Mouse (Mus musculus) right cerebral cortex, postnatal 36 days (tissue): ENCODE results near the gene Cenpo.

Experiments
- DNase-seq, 2 experiments: peaks; one replicate each; pipeline ENCODE4 v3.0.0; 2022; ENCODE audit warnings: low spot score in 2 of 2, mixed read lengths in 1 of 2

Cenpo gene

DNA sequence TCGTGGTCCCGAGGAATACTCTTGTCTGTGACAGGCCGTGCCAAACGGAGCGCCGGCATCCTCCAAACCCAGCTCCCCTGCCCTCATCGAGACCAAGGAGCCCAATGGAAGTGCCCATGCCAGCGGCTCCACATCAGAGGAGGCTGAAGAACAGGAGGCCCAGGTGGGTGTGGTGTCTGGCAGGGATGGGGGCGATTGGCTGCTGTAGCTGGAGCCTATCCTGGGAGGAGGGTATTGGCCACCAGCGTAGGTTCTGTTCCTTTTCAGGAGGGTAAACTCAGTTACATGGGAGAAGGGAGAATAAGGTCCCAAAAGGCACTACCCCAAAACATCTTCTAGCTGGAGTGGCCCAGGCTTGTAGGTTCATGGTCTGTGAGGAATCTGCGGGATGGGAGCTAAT, 34.8 kb downstream of the Cenpo start:
- no peak for DNase-seq

DNA sequence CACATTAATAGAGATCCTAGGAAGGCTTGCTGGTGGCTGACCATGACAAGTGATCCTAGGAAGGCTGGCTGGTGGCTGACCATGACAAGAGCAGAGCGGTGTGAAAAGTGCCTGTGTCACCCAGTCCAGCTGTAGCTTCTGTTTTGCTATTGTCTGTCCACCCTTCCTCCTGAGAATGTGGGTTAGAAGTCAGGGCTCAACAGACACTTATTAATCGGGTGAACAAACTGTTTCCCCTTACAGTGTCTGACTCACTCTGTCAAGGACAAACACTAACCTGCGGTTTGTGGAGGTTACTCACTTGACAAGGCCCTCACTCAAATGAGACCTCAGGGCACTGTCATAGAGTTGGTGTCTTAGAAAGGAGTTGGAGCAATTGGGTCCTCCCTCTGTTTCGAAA, 35.4 kb downstream of the Cenpo start:
- no peak for DNase-seq

DNA sequence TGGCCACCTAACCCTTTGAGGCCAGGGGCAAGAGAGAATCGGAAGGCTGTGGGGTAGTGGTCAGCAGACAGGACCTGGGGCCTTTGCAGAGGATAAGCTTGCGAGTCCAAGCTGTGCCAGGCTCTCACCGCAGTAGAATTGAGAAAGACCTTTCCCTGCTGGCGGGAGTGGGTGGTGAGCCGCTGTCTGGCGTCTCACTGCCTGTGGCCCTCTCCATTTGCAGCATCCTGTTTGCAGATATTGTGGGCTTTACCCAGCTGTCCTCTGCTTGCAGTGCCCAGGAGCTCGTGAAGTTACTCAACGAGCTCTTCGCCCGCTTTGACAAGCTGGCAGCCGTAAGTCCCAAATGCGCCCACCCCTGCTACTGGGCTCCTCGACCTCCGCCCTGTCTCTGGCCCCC, 39.5 kb downstream of the Cenpo start:
- peak; percentile 48 to 49 for DNase-seq

DNA sequence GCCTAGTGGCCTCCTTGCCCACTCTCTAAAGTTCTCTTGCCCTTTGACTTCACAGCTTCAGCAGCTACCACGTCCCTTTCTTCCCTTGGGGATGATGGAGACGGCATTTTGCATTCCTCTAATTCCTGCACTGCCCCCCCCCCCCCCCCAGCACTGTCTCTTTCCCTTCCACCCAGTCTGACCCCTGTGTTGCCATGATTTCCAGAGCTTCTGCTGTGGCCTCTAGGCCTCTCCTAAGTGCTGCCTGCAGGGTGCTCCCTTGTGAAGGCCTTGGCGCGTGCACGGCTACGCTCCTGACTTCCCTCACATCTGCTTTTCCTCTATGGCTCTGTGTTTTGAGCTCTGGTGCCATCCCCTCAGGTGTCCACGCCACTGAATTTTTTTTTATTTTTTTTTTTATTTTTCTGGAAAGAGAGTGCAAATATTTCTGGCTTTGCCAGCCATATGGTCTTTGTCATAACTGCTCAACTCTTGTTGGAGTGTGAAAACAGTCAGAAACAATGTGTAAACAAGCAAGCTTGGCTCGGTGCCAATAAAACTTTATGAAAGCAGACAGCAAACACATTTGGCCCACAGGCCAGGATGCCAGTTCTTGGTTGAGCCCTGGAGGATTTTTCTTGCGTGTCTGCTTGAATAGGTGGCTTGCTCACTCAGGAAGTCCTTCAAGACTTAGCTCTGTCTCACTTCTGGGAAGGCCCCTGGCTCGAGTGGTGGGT, 40.9 kb downstream of the Cenpo start:
- no peak for DNase-seq

DNA sequence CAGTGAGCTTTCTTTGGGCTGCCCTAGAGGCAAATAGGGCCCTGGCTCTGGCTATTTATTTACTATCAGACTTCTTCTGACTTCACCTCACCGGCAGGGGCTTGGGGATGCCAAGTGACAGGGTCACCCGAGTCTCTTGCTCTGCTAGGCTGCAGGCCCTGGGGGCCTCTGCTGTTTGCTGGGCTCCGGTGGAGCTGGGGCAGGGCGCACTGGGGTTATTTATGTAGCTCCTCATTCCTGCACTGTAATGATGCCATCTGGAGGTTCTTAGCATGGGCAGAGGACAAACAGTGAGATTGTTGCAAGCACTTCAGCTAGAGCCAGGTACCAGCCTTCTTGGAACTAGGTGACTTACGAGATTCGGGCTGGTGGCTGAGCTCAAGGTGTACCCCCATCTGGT, 41.6 kb downstream of the Cenpo start:
- no peak for DNase-seq

DNA sequence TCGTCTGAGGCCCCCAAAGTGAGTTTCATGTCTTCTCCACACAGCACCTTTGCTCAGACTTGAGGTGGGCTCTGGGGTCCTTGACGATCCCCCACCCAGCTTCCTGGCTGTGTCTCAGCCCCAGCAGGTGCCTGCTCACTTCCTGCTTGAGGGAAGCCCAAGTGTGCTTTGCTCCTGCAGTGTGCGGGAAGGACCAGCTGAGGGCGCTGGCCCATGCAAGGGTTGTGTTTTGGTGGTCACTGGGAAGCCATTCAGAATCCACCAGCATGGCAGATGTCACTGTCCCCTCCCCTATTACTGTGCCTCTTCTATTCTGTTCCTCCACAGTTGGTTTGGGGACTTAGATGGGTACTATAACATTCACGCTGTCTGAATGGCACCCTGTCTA, 45.0 kb downstream of the Cenpo start:
- no peak for DNase-seq

DNA sequence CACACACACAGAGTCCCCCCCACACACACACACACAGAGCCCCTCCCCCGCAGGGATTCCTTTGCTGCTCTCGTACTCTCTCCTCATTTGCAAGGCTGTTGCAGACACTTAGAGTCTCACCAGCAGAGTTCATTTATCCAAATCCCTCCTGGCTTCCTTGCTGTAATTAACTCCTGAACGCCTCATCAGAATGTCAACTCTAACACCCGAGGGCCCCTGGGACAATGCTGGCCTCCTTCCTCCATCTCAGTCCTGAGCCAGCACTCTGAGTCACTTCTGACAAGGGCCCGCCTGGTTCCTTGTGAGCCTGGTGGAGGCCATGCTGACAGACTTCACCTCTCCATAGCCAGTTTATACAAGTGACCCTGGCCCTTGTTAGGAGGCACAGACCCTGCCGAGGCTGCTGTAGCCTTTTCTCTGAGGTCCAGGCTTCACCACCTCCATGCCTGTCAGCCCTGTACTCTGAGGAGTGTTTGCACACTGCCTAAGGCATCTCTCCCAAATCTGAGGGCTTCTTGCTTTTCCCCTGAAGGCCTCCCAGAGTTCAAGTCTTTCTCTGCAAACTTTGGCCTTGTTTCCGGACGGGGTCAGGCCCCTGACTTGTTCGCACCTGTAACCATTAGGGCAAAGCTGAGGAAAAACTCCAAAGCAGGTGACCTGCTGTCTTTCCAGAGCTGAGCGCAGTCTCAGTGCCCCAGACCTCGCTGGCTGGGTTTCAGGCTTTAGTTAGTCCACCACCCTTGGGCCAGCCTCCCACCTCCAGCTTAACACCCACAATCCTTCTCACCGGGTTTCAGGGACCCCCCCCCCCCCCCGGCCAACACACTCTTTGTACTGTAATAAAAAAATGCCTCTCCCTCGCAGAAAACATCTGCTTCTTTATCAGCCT, 45.7 kb downstream of the Cenpo start:
- no peak for DNase-seq

DNA sequence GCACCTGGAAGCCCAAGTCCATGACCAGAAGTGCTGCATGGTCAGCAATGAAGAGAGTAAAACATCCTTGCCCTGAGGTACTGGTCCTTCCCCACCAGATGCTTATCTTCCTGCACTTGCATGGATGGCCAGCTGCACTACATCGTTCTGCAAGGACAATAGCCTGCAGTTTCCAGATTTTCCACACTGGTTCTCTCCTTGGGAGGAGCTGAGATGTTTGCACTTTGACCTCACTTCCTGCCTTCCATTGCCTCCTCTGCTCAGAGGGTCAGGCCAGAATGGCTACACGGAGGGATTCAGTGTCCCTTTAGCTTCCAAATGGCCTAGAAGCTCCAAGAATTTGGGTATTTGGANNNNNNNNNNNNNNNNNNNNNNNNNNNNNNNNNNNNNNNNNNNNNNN, 49.4 kb downstream of the Cenpo start:
- no peak for DNase-seq

DNA sequence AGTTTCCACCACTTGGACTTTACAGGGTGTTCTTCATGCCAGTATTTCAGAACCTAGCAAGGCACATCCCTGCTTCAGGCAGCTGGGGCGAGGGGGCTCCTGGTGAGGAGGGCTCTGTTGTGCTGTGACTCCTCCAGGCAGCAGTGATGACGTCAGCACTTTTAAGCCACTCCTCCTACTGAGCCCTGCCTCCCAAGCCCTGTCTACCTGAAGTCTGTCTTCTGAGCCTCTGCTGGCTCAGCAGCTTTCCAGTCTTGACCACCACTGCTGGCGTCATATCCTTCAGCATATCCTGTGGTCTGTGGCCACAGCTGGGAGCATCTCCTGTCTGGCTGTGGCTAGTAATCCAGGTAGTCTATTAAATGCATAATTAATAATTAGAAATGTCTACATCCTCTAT, 53.6 kb downstream of the Cenpo start:
- no peak for DNase-seq

DNA sequence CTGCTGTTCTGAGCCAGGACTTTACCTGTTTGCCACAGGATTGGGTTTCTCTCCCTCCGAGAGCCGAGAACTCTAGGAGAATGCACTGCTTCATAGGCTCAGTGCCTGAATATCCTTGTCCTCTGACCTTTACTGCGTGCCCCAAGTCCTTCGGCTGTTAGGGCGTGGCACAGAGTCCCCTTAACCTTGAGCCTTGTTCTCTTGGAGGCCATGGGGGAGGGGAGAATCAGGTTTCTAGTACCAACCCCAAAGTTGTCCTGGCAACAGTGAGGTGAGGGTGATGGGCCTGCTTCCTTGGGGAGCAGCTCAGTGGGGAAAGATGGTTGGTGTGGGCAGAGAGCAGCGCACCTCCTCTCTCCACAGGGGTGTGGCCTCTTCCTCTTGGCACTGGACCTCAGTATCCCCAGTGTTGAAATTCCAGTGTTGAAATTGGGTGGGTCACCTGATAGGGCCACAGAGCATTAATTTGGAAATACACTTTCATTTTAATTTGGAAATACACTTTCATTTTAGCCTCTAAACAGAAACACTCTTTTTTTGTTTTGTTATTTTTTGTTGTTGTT, 54.3 kb downstream of the Cenpo start:
- DNase-seq: no peak

DNA sequence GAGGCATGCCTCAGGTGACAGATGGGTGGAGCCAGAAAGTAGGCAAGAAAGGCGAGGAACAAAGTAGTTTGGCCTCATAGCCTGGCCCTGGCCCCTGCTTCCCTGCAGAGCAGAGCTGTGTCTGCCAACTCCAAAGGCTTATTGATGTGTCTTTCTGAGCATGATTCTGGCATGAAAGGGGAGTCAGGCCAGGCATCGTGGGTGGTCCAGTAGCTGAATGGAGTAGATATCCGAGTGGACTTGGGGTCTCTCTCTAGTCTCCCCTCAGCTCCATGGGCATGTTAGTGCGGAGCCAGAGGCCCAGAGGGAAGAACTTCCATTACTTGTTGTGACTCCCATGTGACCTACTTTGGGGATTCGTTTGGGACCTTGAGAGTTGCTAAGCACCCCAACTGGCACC, 55.3 kb downstream of the Cenpo start:
- DNase-seq: no peak

DNA sequence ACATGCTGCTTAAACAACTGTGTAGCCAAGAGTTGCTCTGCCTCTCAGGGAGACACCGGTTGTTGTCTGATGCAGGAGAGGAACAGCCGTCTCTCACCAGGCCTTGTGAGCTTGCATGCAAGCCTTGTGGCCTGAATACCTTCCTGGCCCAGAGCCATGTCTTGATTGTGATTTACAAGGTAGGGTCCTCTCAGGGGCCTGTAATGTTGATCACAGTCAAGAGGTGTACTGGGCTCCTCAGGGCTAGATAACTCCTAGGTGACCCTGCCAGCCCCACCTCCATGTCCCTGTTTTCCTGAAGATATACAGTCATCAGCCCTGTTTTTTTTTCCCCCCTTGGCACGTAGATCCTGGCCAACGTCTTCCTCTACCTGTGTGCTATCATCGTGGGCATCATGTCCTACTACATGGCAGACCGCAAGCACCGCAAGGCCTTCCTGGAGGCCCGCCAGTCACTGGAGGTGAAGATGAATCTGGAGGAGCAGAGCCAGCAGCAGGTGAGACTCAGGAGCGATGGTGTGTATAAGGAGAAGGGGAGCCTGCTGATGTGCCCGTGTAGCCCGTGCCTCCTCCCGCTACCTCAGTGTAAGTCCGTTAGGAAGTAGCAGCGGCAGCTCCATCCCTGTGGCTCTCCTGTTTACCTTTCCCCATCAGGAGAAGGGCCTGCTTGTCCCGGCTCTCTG, 60.8 kb downstream of the Cenpo start:
- DNase-seq: no peak

DNA sequence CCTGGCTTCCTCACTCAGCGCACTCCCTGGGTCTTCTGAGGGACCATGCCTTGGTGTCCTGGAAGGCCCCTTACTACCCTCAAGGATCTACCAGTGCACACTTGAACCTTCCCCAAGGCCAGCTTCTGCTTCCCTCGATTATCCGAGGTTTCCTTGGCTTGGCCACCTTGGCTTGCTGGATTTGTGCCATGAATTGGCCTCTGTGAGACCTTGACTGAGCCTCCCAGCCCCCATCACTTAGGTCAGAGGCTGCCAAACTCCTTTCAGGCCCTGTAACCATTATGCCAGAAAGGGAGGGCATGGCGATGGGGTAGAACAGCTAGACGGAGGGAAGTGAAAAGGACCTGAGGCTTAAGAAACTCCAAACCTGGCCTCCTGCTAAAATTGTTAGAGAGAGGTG, 64.5 kb downstream of the Cenpo start:
- no peak for DNase-seq

DNA sequence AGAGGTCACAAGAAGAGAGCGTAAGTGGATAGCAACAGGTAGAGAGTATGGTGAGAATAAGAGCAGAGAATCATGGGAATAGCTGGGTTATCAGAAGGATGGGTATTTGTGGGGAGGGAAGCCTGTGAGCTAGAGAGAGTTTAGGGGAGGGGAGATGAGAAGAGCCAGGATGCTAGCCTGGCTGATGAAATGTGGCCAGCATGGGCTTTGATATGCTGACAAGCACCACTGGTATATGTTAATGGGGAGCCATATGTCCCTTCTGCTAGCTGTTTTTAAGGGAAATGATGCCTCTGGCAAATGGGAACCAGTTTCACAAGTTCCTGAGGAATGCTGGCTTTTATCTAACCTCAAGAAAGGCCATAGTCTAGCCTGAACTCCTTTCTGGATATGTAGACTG, 65.0 kb downstream of the Cenpo start:
- DNase-seq: no peak

DNA sequence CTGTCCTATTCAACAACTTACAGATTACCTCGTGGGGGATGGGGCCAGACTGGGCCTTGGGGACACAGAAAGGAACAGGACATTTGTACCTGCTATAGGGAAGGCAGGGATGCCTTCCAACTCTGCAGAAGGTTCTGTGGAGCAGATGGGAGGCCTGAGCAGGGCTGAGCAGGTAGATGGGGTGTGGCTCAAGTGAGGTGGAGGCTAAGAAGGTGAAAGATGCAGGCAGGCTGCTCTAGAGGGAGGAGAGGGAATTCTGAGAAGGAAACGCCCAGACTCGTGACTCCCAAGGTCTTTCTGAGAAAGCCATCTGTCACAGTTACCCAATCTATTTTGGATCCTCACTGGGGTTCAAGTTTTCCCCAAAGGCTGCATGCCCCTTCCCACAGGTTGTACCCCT, 67.1 kb downstream of the Cenpo start:
- no peak for DNase-seq

DNA sequence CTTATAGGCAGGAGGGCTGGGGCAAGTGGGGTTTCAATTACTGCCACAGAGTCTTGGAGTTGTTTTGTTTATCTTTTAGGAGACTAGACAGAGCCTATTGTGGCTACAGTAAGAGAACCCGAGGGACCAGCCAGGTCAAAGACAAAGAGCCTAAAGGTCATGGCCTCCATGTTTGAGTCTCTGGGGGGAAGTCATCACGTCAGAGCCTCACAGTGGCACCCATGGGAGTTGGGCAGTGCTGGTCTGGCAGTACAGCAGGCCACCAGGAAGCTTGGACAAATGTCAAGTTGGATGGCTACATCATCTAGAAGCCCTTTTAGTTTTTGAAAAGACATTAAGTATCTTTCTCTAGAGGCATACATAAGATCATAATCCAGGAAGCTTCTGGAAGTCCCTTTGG, 71.2 kb downstream of the Cenpo start:
- no peak for DNase-seq

DNA sequence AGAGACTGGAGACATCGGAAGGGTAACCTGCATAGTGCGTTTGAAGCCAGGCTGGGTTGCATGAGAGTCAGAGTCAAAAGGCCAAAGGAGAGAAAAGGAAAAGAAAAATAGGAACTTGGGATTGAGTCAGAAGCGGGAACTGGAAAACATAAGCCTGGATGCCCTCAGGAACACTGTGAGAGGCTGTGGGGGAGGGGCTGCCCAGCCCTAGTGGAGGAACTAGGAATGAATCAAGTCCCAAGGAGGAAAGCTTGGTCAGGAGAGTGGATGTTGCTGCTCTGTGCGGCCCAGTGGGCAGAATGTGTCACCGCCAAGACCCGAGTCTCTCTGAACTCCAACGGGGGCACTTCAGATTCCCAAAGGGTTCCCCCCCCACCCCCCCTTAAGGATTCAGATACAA, 73.8 kb downstream of the Cenpo start:
- DNase-seq: no peak

DNA sequence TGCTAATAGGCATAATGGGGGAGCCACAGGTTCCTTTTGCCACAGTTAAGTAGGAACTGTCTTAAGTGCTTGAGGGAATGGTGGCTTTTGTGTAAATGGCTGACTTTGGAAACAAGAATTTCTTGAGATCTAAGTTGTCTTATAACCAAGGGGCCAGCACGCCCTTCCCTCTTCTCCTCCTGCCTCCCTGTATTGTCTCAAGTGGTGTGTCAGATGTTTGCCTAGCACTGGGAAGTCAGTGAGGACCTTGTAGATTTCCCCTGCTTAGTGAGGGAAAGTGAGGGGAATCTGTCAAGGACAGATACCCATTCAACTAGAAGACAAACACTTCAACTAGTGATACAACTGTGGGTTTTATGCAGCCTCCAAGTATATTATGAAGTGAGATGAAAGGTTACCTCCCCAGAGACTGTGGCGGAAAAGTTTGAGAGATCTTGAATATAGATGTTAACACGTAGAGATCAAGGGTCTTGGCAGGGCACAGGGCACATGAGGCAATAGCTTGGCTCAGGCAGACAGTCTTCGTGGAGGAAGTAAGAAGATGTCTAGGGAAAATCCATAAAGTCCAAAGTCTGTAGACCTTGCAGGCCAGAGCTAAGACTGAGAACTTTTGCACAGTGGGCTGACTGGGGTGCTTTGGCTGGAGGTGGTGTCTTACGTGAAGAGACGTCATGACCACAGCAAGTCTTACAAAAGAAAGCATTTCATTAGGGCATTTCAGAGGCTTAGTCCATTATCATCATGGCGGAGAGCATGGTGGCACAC, 75.0 kb downstream of the Cenpo start:
- DNase-seq: no peak

DNA sequence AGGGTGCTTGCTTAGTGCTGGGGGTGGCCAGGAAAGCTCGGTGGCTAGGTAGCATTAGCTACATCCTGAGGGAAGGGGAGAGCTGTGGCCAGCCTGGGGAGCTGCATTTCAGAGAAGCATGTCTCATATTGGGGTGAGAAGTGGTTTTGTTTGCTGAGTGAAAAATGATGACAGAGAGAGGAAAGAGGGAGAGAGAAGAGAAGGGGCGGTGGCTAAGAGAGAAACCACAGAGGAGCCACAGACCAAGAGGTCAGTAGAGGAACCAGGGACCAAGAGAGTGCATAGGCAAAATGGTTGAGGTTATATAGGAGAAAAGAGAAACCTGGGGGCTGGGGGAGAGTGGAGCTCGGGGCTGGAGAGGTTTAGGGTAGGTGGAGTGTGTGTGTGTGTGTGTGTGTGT, 75.9 kb downstream of the Cenpo start:
- DNase-seq: no peak

DNA sequence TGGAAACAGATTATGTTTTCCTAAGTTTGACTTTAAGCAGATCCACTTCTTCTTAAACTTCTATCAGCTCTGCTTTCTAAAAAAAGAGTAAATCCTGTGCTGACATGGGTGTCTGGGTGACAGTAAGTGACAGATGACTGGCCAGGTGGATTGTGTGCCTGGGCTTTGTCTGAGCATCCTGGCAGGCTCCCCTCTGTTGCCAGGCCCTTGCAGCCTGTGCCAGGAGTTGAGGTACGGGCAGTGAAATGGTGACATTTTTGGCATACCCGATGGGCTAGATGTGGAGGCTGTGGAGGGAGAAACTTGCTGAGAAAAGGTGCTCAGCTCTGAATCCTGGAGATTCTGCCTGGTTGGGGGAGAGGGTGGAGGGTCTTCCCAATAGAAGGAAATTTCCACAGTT, 76.6 kb downstream of the Cenpo start:
- no peak for DNase-seq

DNA sequence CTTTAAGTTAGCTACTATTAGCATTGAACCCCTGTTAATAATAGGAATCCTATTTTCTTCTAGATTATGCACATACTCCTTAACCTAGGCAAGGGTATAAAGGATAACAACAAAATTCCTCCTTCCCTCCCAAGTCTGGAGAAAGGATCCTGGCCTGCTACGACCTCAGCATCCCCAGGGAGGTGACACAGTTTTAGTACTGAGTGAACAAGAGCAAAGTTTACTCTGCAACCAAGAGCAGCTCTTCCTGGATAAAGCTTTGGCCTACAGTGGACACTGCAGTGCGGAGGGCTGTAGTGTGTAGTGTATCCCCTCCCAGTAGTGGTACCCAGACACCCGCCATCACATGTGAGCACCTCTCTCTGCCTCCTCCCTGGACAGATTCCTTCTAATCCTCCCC, 82.1 kb downstream of the Cenpo start:
- no peak for DNase-seq

DNA sequence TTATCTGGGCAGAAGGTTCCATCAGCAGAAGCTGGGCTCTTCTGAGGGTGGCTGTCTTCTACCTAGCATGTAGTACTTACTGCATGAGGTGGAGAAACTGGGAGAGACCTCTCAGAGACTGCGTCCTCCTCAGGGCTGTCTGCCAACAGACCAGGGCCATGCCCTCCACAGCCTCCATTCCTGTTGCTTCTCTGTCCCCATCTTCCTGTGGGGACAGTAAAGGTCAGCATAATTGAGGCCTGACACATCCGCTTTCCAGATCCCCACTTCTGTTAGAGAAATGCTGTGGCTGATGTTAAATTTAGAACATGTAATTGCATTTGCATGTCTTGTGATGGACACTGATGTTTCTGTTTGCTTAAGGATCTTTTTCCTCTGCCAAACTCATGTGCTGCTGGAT, 83.2 kb downstream of the Cenpo start:
- DNase-seq: no peak
